Mouse (Mus musculus) embryonic stem cell, embryonic (primary cell): Measurements from ENCODE around the gene Olfr221.

Experiments
- CTCF ChIA-PET, 4 experiments: fragments of 300-600 bp in 2 of 4; fragments of 350-600 bp in 2 of 4; sonication (Branson Sonifier 250); formaldehyde crosslinking; loops; one replicate each; lab custom pipeline; 2022; ENCODE audit warnings: inconsistent platforms in 2 of 4; lab: Charles Lee
- POLR2A ChIA-PET, 4 experiments: fragments of 300-600 bp in 2 of 4; fragments of 350-600 bp in 2 of 4; sonication (Branson Sonifier 250); formaldehyde crosslinking; loops; one replicate each; lab custom pipeline; 2022; ENCODE audit warnings: antibody characterized with exemption in 4 of 4, inconsistent platforms in 1 of 4; lab: Charles Lee

Olfr221 gene

GRCm38 (mm10) chr14:52022709-52023459, 19.4 kb downstream of the Olfr221 start:
- ChIA-PET POLR2A (interaction anchor here (0.6 to 14.4 kb wide), 84 partner anchors 9 to 1554 kb away, joined by 3 to 245 read pairs (median 5); partner anchors contain the start of genes Hnrnpc (in 4 of the 4), Mettl17 (in 2 of the 4), Arhgef40 (in 1 of the 4) and Chd8 (in 1 of the 4)), CTCF (interaction anchor here (0.6 to 1.8 kb wide), 18 partner anchors 12 to 285 kb away, joined by 3 to 10 read pairs (median 3); partner anchors contain the start of gene Hnrnpc (in 1 of the 4))

GRCm38 (mm10) chr14:52022244-52022708, 20.0 kb downstream of the Olfr221 start:
- ChIA-PET POLR2A (interaction anchor here in 3 of 4 experiments (0.6 to 14.4 kb wide), 88 partner anchors 9 to 1555 kb away, joined by 3 to 245 read pairs (median 5); partner anchors contain the start of genes Hnrnpc (in 3 of the 3), Mettl17 (in 2 of the 3), Arhgef40 (in 1 of the 3) and Chd8 (in 1 of the 3)), CTCF (interaction anchor here (0.6 to 6.1 kb wide), 14 partner anchors 12 to 402 kb away, joined by 3 to 87 read pairs (median 6); partner anchors contain the start of gene Hnrnpc (in 1 of the 4))

- CTCF ChIA-PET = interaction anchor here in 3 of 4 experiments (0.6 to 6.1 kb wide), 6 partner anchors 12 to 403 kb away, joined by 3 to 87 read pairs (median 5); no protein-coding TSS in a partner anchor
Measured at GRCm38 (mm10) chr14:52021568-52022212, 20.6 kb downstream of the Olfr221 start.

GRCm38 (mm10) chr14:52021138-52021529, 21.1 kb downstream of the Olfr221 start:
- ChIA-PET CTCF (interaction anchor here in 3 of 4 experiments (1.1 to 6.1 kb wide), 5 partner anchors 12 to 83 kb away, joined by 3 to 87 read pairs (median 8); partner anchors contain the start of gene Hnrnpc (in 1 of the 3)), POLR2A (interaction anchor here (0.6 to 14.4 kb wide), 63 partner anchors 8 to 932 kb away, joined by 3 to 245 read pairs (median 10); partner anchors contain the start of genes Hnrnpc (in 3 of the 4), Mettl17 (in 3 of the 4), Rab2b (in 2 of the 4) and Tox4 (in 2 of the 4))

More at GRCm38 (mm10) chr14:52021568-52022212, 20.6 kb downstream of the Olfr221 start:
- POLR2A ChIA-PET = interaction anchor here in 3 of 4 experiments (0.6 to 14.4 kb wide), 55 partner anchors 8 to 292 kb away, joined by 3 to 245 read pairs (median 10); partner anchors contain the start of genes Hnrnpc (in 3 of the 3), Arhgef40 (in 1 of the 3), Chd8 (in 1 of the 3) and Mettl17 (in 1 of the 3)

- ChIA-PET CTCF (interaction anchor here (0.5 to 6.1 kb wide), 16 partner anchors 8 to 296 kb away, joined by 3 to 87 read pairs (median 4); partner anchors contain the start of genes Hnrnpc (in 1 of the 4), Rab2b (in 1 of the 4) and Tox4 (in 1 of the 4)), POLR2A (interaction anchor here (0.5 to 14.4 kb wide), 111 partner anchors 8 to 1223 kb away, joined by 3 to 245 read pairs (median 5); partner anchors contain the start of genes Hnrnpc (in 3 of the 4), Mettl3 (in 3 of the 4), Rab2b (in 3 of the 4) and Tox4 (in 3 of the 4))
Measured at GRCm38 (mm10) chr14:52020486-52021137, 21.6 kb downstream of the Olfr221 start, which contains the start of gene Zfp219. Zfp219 (minus strand) TSS chr14:52020733.

- ChIA-PET CTCF (interaction anchor here (0.5 to 6.1 kb wide), 21 partner anchors 9 to 297 kb away, joined by 3 to 87 read pairs (median 4); partner anchors contain the start of genes Hnrnpc (in 1 of the 4), Rab2b (in 1 of the 4), Slc39a2 (in 1 of the 4) and Tox4 (in 1 of the 4)), POLR2A (interaction anchor here (0.5 to 14.4 kb wide), 123 partner anchors 8 to 1222 kb away, joined by 3 to 245 read pairs (median 5); partner anchors contain the start of genes Hnrnpc (in 3 of the 4), Mettl3 (in 3 of the 4), Rab2b (in 3 of the 4) and Tox4 (in 3 of the 4))
Measured at GRCm38 (mm10) chr14:52019590-52020340, 22.5 kb downstream of the Olfr221 start.

GRCm38 (mm10) chr14:52019051-52019589, 23.1 kb downstream of the Olfr221 start:
- CTCF ChIA-PET = interaction anchor here (0.6 to 6.1 kb wide), 18 partner anchors 9 to 298 kb away, joined by 3 to 87 read pairs (median 5); partner anchors contain the start of genes Rab2b (in 1 of the 4), Slc39a2 (in 1 of the 4) and Tox4 (in 1 of the 4)
- POLR2A ChIA-PET = interaction anchor here (0.6 to 14.4 kb wide), 70 partner anchors 7 to 294 kb away, joined by 3 to 245 read pairs (median 8); partner anchors contain the start of genes Hnrnpc (in 3 of the 4), Ndrg2 (in 2 of the 4), Arhgef40 (in 1 of the 4) and Chd8 (in 1 of the 4)

GRCm38 (mm10) chr14:52018248-52019050, 23.8 kb downstream of the Olfr221 start:
- POLR2A ChIA-PET = interaction anchor here (0.5 to 14.4 kb wide), 68 partner anchors 6 to 261 kb away, joined by 3 to 245 read pairs (median 7); partner anchors contain the start of genes Hnrnpc (in 3 of the 4), Mettl17 (in 2 of the 4), Arhgef40 (in 1 of the 4) and Chd8 (in 1 of the 4)
- CTCF ChIA-PET = interaction anchor here (0.6 to 6.1 kb wide), 15 partner anchors 8 to 298 kb away, joined by 3 to 87 read pairs (median 4); partner anchors contain the start of gene Slc39a2 (in 1 of the 4)

GRCm38 (mm10) chr14:52017662-52018061, 24.6 kb downstream of the Olfr221 start:
- ChIA-PET POLR2A (interaction anchor here (0.6 to 14.4 kb wide), 44 partner anchors 6 to 261 kb away, joined by 3 to 245 read pairs (median 10); partner anchors contain the start of genes Hnrnpc (in 2 of the 4), Mettl17 (in 1 of the 4) and Ndrg2 (in 1 of the 4)), CTCF (interaction anchor here in 3 of 4 experiments (0.8 to 6.1 kb wide), 11 partner anchors 8 to 102 kb away, joined by 3 to 87 read pairs (median 5); partner anchors contain the start of gene Tppp2 (in 1 of the 3))

- ChIA-PET CTCF (interaction anchor here in 2 of 4 experiments (0.8 to 6.1 kb wide), 7 partner anchors 7 to 98 kb away, joined by 3 to 87 read pairs (median 4); partner anchors contain the start of gene Tppp2 (in 1 of the 2)), POLR2A (interaction anchor here in 3 of 4 experiments (0.6 to 14.4 kb wide), 24 partner anchors 6 to 262 kb away, joined by 3 to 245 read pairs (median 8); partner anchors contain the start of genes Hnrnpc (in 2 of the 3) and Mettl17 (in 1 of the 3))
Measured at GRCm38 (mm10) chr14:52016625-52017405, 25.4 kb downstream of the Olfr221 start.

- CTCF ChIA-PET = interaction anchor here in 2 of 4 experiments (0.7 to 0.8 kb wide), 2 partner anchors 9 to 97 kb away, joined by 3 to 4 read pairs; partner anchors contain the start of gene Tppp2 (in 1 of the 2)
- POLR2A ChIA-PET = interaction anchor here in 2 of 4 experiments (0.7 to 14.4 kb wide), 9 partner anchors 10 to 104 kb away, joined by 3 to 190 read pairs (median 4); partner anchors contain the start of gene Hnrnpc (in 1 of the 2)
Measured at GRCm38 (mm10) chr14:52015445-52016100, 26.7 kb downstream of the Olfr221 start, which contains the start of gene Tmem253. Tmem253 (plus strand) TSS chr14:52015658.

GRCm38 (mm10) chr14:52014761-52015311, 27.4 kb downstream of the Olfr221 start:
- ChIA-PET POLR2A (interaction anchor here in 2 of 4 experiments (1.0 to 14.4 kb wide), 4 partner anchors 10 to 87 kb away, joined by 3 to 190 read pairs (median 47); partner anchors contain the start of gene Hnrnpc (in 1 of the 2)), CTCF (no interaction called here)
